Mouse (Mus musculus): Measurements from ENCODE around the gene Prl8a8. TPM values are rescaled to one million over a fixed set of nuclear protein-coding genes. Genes with fewer than 3 reads are reported as not detected.

Gene Prl8a8
- not detected in 2 replicates for polyA plus RNA-seq (2016; fragmentation: Nextera tagmentation; extraction: Ambion mirVana)

GRCm38 (mm10) chr13:27513117-27513516, at the start of gene Prl8a8:
Gene Prl8a8, minus strand, starts transcription at chr13:27513217.
- H3K4me1 ChIP-seq: no peaks in the 10 kb centered on the region
- WGBS: 89% methylated on average over 4 of the region's 4 CpGs
- no peak within 1 kb of the TSS for H3K27ac ChIP-seq (replicated peaks)

GRCm38 (mm10) chr13:27553336-27553735, 40.3 kb upstream of the Prl8a8 start:
- DNase-seq (ENCODE audit: low spot score): no peak
- Histone ChIP-seq H3K4me3 (no peak overlapping the region), H3K4me1 (no peaks in the 10 kb centered on the region), H3K9me3 (no peaks in the 10 kb centered on the region), H3K27ac (replicated peaks) (no peak overlapping the region), H3K36me3 (replicated peaks) (no peaks in the 10 kb centered on the region), H3K27me3 (replicated peaks; ENCODE audit: low read depth, poor library complexity, severe bottlenecking) (no peaks in the 10 kb centered on the region)

More at GRCm38 (mm10) chr13:27513117-27513516, at the start of gene Prl8a8:
- Histone ChIP-seq H3K27me3 (replicated peaks; ENCODE audit: low read depth, poor library complexity, severe bottlenecking) (no peaks in the 10 kb centered on the region), H3K9me3 (no peaks in the 10 kb centered on the region), H3K36me3 (replicated peaks) (no peaks in the 10 kb centered on the region), H3K4me3 (no peak within 1 kb of the TSS)
- no peak for DNase-seq (ENCODE audit: low spot score)

GRCm38 (mm10) chr13:27523156-27523555, 10.1 kb upstream of the Prl8a8 start:
- no peaks in the 10 kb centered on the region for H3K27me3 ChIP-seq (replicated peaks; ENCODE audit: low read depth, poor library complexity, severe bottlenecking)
- 87% methylated on average over 4 of the region's 4 CpGs for WGBS
- DNase-seq (ENCODE audit: low spot score): no peak
- no peaks in the 10 kb centered on the region for H3K9me3 ChIP-seq
- H3K27ac ChIP-seq (replicated peaks): no peak overlapping the region
- H3K4me3 ChIP-seq: no peak overlapping the region
- H3K4me1 ChIP-seq: no peaks in the 10 kb centered on the region
- no peaks in the 10 kb centered on the region for H3K36me3 ChIP-seq (replicated peaks)

GRCm38 (mm10) chr13:27507645-27508044, 5.4 kb downstream of the Prl8a8 start:
- Histone ChIP-seq H3K4me3 (no peak overlapping the region), H3K4me1 (no peaks in the 10 kb centered on the region), H3K27me3 (replicated peaks; ENCODE audit: low read depth, poor library complexity, severe bottlenecking) (no peaks in the 10 kb centered on the region), H3K9me3 (no peaks in the 10 kb centered on the region), H3K27ac (replicated peaks) (no peak overlapping the region), H3K36me3 (replicated peaks) (no peaks in the 10 kb centered on the region)
- no peak for DNase-seq (ENCODE audit: low spot score)
- 61% methylated on average over 1 of the region's 1 CpGs for WGBS

Other genes with a start within 250 kb of the Prl8a8 start
- gene Prl6a1, start 200.6 kb downstream of the Prl8a8 start, polyA plus RNA-seq (2016; fragmentation: Nextera tagmentation; extraction: Ambion mirVana): not detected in 2 replicates
- gene Prl8a2, start 167.5 kb downstream of the Prl8a8 start, polyA plus RNA-seq (2016; fragmentation: Nextera tagmentation; extraction: Ambion mirVana): not detected in 2 replicates
- gene Prl2b1, start 122.4 kb downstream of the Prl8a8 start, polyA plus RNA-seq (2016; fragmentation: Nextera tagmentation; extraction: Ambion mirVana): not detected in 2 replicates
- not detected in 2 replicates for gene Prl8a6, start 74.5 kb downstream of the Prl8a8 start, polyA plus RNA-seq (2016; fragmentation: Nextera tagmentation; extraction: Ambion mirVana)
- gene Prl8a9, start 51.4 kb upstream of the Prl8a8 start, polyA plus RNA-seq (2016; fragmentation: Nextera tagmentation; extraction: Ambion mirVana): not detected in 2 replicates
- not detected in 2 replicates for gene Prl8a1, start 69.0 kb upstream of the Prl8a8 start, polyA plus RNA-seq (2016; fragmentation: Nextera tagmentation; extraction: Ambion mirVana)
- gene Prl7b1, start 97.4 kb upstream of the Prl8a8 start, polyA plus RNA-seq (2016; fragmentation: Nextera tagmentation; extraction: Ambion mirVana): not detected in 2 replicates
- not detected in 2 replicates for gene Prl7a1, start 129.3 kb upstream of the Prl8a8 start, polyA plus RNA-seq (2016; fragmentation: Nextera tagmentation; extraction: Ambion mirVana)
- not detected in 2 replicates for gene Prl7a2, start 154.8 kb upstream of the Prl8a8 start, polyA plus RNA-seq (2016; fragmentation: Nextera tagmentation; extraction: Ambion mirVana)
- gene Prl7d1, start 203.5 kb upstream of the Prl8a8 start, polyA plus RNA-seq (2016; fragmentation: Nextera tagmentation; extraction: Ambion mirVana): not detected in 2 replicates